Mouse (Mus musculus): ENCODE results near the gene Ubr2.

- TF ChIP-seq CTCF (conservative IDR thresholded peaks at IDR 0.05; ENCODE audit: insufficient read depth, insufficient read length, low read depth, low read length) (no peak), POLR2A (IDR thresholded peaks at IDR 0.05; ENCODE audit: low read depth, low read length) (no peak)
Observed at GRCm38 (mm10) chr17:46980050-46980449, 30.3 kb downstream of the Ubr2 start.
